Mouse (Mus musculus) spleen, adult 2 months (tissue): ENCODE measurements around the gene Shf.

Source experiments
- CTCF ChIP-seq: fragments of 200-500 bp; IDR thresholded peaks from 2 replicates; pipeline ENCODE4 v1.5.1; 2011; ENCODE audit warnings: mild to moderate bottlenecking, inconsistent platforms; ENCODE audit not compliant: insufficient read depth, insufficient read length, insufficient replicate concordance; ENCODE audit errors: extremely low read depth
- POLR2A ChIP-seq: fragments of 200-500 bp; IDR thresholded peaks from 2 replicates; pipeline ENCODE4 v1.6.1; 2011; ENCODE audit warnings: low read depth, low read length, inconsistent platforms

- TF ChIP-seq CTCF (no peak), POLR2A (no peak)
Observed at GRCm38 (mm10) chr2:122305097-122305892, 63.7 kb downstream of the Shf start.
